Mouse (Mus musculus) limb, embryonic 15.5 days (tissue): ENCODE measurements around the gene Tmem161b. TPM values are rescaled to one million over a fixed set of nuclear protein-coding genes. Genes with fewer than 3 reads are reported as not detected.
"Not testable (repeated sequence)": the region's sequence is repeated elsewhere in the genome, so short reads cannot be mapped to it uniquely, and the experiment has no call there.

Experiments used
- ATAC-seq: fragments of 200-750 bp; cut with Nextera tagmentation; 2 replicates; pipeline ENCODE4 v1.8.0; 2017; ENCODE audit warnings: low read depth, moderate TSS enrichment; ENCODE audit not compliant: insufficient number of reproducible peaks, low FRiP score, low TSS enrichment
- H3K27ac ChIP-seq: fragments of 300-500 bp; sonication (generic); 2 replicates; pipeline ENCODE4 v1.5.1; 2015; ENCODE audit warnings: moderate library complexity, mild to moderate bottlenecking, inconsistent platforms
- H3K27me3 ChIP-seq: fragments of 300-500 bp; sonication (generic); 2 replicates; pipeline ENCODE4 v1.6.1; 2015; ENCODE audit warnings: inconsistent platforms
- H3K36me3 ChIP-seq: fragments of 300-500 bp; sonication (generic); 2 replicates; pipeline ENCODE4 v1.6.1; 2015; ENCODE audit warnings: inconsistent platforms
- H3K4me1 ChIP-seq: fragments of 300-500 bp; sonication (generic); 2 replicates; pipeline ENCODE4 v1.6.1; 2015; ENCODE audit warnings: inconsistent platforms
- H3K4me2 ChIP-seq: fragments of 300-500 bp; sonication (generic); 2 replicates; pipeline ENCODE4 v1.6.1; 2015; ENCODE audit warnings: mild to moderate bottlenecking, inconsistent platforms
- H3K4me3 ChIP-seq: fragments of 300-500 bp; sonication (generic); 2 replicates; pipeline ENCODE4 v1.5.1; 2015; ENCODE audit warnings: mild to moderate bottlenecking, inconsistent platforms
- H3K9ac ChIP-seq: fragments of 300-500 bp; sonication (generic); 2 replicates; pipeline ENCODE4 v1.6.1; 2015; ENCODE audit warnings: inconsistent platforms
- H3K9me3 ChIP-seq: fragments of 300-500 bp; sonication (generic); 2 replicates; pipeline ENCODE4 v1.6.1; 2016; ENCODE audit warnings: inconsistent platforms
- WGBS: fragments of 180-500 bp; shearing (Covaris S2); methylation state at CpG from one replicate; pipeline ENCODE4 v1.1.7; 2015; 5-methylcytosine and 5-hydroxymethylcytosine counted together
- polyA plus RNA-seq: library from polyadenylated mRNA; unstranded; fragments of >200 nt; fragmentation: Nextera tagmentation; extraction: Ambion mirVana; gene quantifications from 2 replicates; pipeline ENCODE4 v1.2.1, GENCODE M21; 2015

Tmem161b gene
- 11.9 TPM in 2 replicates for polyA plus RNA-seq

GRCm38 (mm10) chr13:84221820-84222681 is at the start of gene Tmem161b:
TSS of gene Tmem161b (plus strand) at chr13:84222296.
- ATAC-seq: peak; percentile 97
- under 1% methylated on average over 48 of the region's 52 CpGs for WGBS
- H3K9ac ChIP-seq: peak within 1 kb of the TSS; percentile 71

GRCm38 (mm10) chr13:84185835-84186234 is 36.3 kb upstream of the Tmem161b start:
- H3K9me3 ChIP-seq: not testable (repeated sequence)

More at GRCm38 (mm10) chr13:84221820-84222681, at the start of gene Tmem161b:
- Histone ChIP-seq H3K27me3 (no peaks in the 10 kb centered on the region), H3K27ac (peak within 1 kb of the TSS; percentile 82), H3K9me3 (no peaks in the 10 kb centered on the region), H3K4me2 (peak within 1 kb of the TSS; percentile 80), H3K4me3 (peak within 1 kb of the TSS; percentile 76), H3K4me1 (0 out of 2 replicates have a peak, but pooled peaks cover 6% of the 10 kb centered on the region), H3K36me3 (no peaks in the 10 kb centered on the region)

GRCm38 (mm10) chr13:84192723-84193122 is 29.4 kb upstream of the Tmem161b start:
- no peak overlapping the region for H3K4me3 ChIP-seq
- no peaks in the 10 kb centered on the region for H3K9me3 ChIP-seq
- H3K27me3 ChIP-seq: no peaks in the 10 kb centered on the region
- H3K36me3 ChIP-seq: no peaks in the 10 kb centered on the region
- H3K27ac ChIP-seq: no peak overlapping the region
- WGBS: 68% methylated on average over 3 of the region's 3 CpGs
- no peak for ATAC-seq
- no peak overlapping the region for H3K9ac ChIP-seq
- no peak overlapping the region for H3K4me2 ChIP-seq
- H3K4me1 ChIP-seq: no peaks in the 10 kb centered on the region

More at GRCm38 (mm10) chr13:84185835-84186234, 36.3 kb upstream of the Tmem161b start:
- H3K4me3 ChIP-seq, H3K4me1 ChIP-seq, H3K36me3 ChIP-seq, H3K27me3 ChIP-seq, ATAC-seq, H3K27ac ChIP-seq, H3K4me2 ChIP-seq, H3K9ac ChIP-seq: not testable (repeated sequence)

- H3K27ac ChIP-seq: peak overlapping the region; percentile 82; the same call in 1 of the 2 replicates
- H3K9ac ChIP-seq: peak overlapping the region; percentile 71
- no peaks in the 10 kb centered on the region for H3K9me3 ChIP-seq
- no peaks in the 10 kb centered on the region for H3K27me3 ChIP-seq
- H3K36me3 ChIP-seq: no peaks in the 10 kb centered on the region
- peak overlapping the region; percentile 76 for H3K4me3 ChIP-seq
- H3K4me2 ChIP-seq: peak overlapping the region; percentile 80
- 0 out of 2 replicates have a peak, but pooled peaks cover 6% of the 10 kb centered on the region for H3K4me1 ChIP-seq
- no peak for ATAC-seq
- WGBS: 2% methylated on average over 10 of the region's 10 CpGs
Observed at GRCm38 (mm10) chr13:84222682-84222992, 541 bp downstream of the Tmem161b start.

- Histone ChIP-seq H3K9me3 (no peaks in the 10 kb centered on the region), H3K9ac (peak overlapping the region; percentile 71), H3K4me3 (peak overlapping the region; percentile 76), H3K4me2 (peak overlapping the region; percentile 80), H3K4me1 (0 out of 2 replicates have a peak, but pooled peaks cover 6% of the 10 kb centered on the region), H3K27ac (no peak overlapping the region), H3K27me3 (no peaks in the 10 kb centered on the region), H3K36me3 (no peaks in the 10 kb centered on the region)
- 51% methylated on average over 5 of the region's 5 CpGs for WGBS
- no peak for ATAC-seq
Observed at GRCm38 (mm10) chr13:84223018-84223417, 922 bp downstream of the Tmem161b start.

GRCm38 (mm10) chr13:84234019-84234418 is 11.9 kb downstream of the Tmem161b start:
- no peaks in the 10 kb centered on the region for H3K4me1 ChIP-seq
- no peak overlapping the region for H3K4me2 ChIP-seq
- H3K27ac ChIP-seq: no peak overlapping the region
- ATAC-seq: no peak
- no peaks in the 10 kb centered on the region for H3K27me3 ChIP-seq
- H3K9ac ChIP-seq: no peak overlapping the region
- H3K36me3 ChIP-seq: peaks cover 13% of the 10 kb centered on the region
- H3K9me3 ChIP-seq: peaks cover 6% of the 10 kb centered on the region
- 83% methylated on average over 2 of the region's 2 CpGs for WGBS
- H3K4me3 ChIP-seq: no peak overlapping the region

GRCm38 (mm10) chr13:84236768-84237167 is 14.7 kb downstream of the Tmem161b start:
- Histone ChIP-seq H3K9me3 (peaks cover 6% of the 10 kb centered on the region), H3K9ac (no peak overlapping the region), H3K4me3 (no peak overlapping the region), H3K27me3 (no peaks in the 10 kb centered on the region), H3K4me1 (no peaks in the 10 kb centered on the region), H3K36me3 (peaks cover 13% of the 10 kb centered on the region), H3K27ac (no peak overlapping the region), H3K4me2 (no peak overlapping the region)
- no peak for ATAC-seq
- WGBS: 97% methylated on average over 7 of the region's 7 CpGs

GRCm38 (mm10) chr13:84238184-84238583 is 16.1 kb downstream of the Tmem161b start:
- Histone ChIP-seq H3K9ac (no peak overlapping the region), H3K4me2 (no peak overlapping the region), H3K36me3 (peaks cover 13% of the 10 kb centered on the region), H3K4me3 (no peak overlapping the region), H3K27ac (no peak overlapping the region), H3K9me3 (peaks cover 6% of the 10 kb centered on the region), H3K27me3 (no peaks in the 10 kb centered on the region), H3K4me1 (no peaks in the 10 kb centered on the region)
- ATAC-seq: no peak

- Histone ChIP-seq H3K27me3 (no peaks in the 10 kb centered on the region), H3K4me2 (no peak overlapping the region), H3K27ac (no peak overlapping the region), H3K4me3 (no peak overlapping the region), H3K36me3 (no peaks in the 10 kb centered on the region), H3K9me3 (no peaks in the 10 kb centered on the region), H3K9ac (no peak overlapping the region), H3K4me1 (no peaks in the 10 kb centered on the region)
- WGBS: 75% methylated on average over 3 of the region's 3 CpGs
- ATAC-seq: no peak
Observed at GRCm38 (mm10) chr13:84248065-84248464, 26.0 kb downstream of the Tmem161b start.

- Histone ChIP-seq H3K4me3 (no peak overlapping the region), H3K9me3 (no peaks in the 10 kb centered on the region), H3K36me3 (no peaks in the 10 kb centered on the region), H3K4me2 (no peak overlapping the region), H3K9ac (no peak overlapping the region), H3K4me1 (no peaks in the 10 kb centered on the region), H3K27me3 (no peaks in the 10 kb centered on the region), H3K27ac (no peak overlapping the region)
- WGBS: 73% methylated on average over 5 of the region's 5 CpGs
- no peak for ATAC-seq
Observed at GRCm38 (mm10) chr13:84251295-84251694, 29.2 kb downstream of the Tmem161b start.

GRCm38 (mm10) chr13:84255047-84255446 is 33.0 kb downstream of the Tmem161b start:
- 85% methylated on average over 1 of the region's 1 CpGs for WGBS
- Histone ChIP-seq H3K4me1 (no peaks in the 10 kb centered on the region), H3K4me3 (no peak overlapping the region), H3K27ac (no peak overlapping the region), H3K9me3 (no peaks in the 10 kb centered on the region), H3K9ac (no peak overlapping the region), H3K27me3 (no peaks in the 10 kb centered on the region), H3K4me2 (no peak overlapping the region), H3K36me3 (peaks cover 4% of the 10 kb centered on the region; the same call in 1 of the 2 replicates)
- no peak for ATAC-seq

GRCm38 (mm10) chr13:84264418-84264817 is 42.3 kb downstream of the Tmem161b start:
- ATAC-seq, H3K27ac ChIP-seq, H3K4me3 ChIP-seq, H3K4me1 ChIP-seq, H3K9ac ChIP-seq, H3K9me3 ChIP-seq, H3K4me2 ChIP-seq, H3K27me3 ChIP-seq: not testable (repeated sequence)
- WGBS: 87% methylated on average over 1 of the region's 1 CpGs
- H3K36me3 ChIP-seq: peaks cover 15% of the 10 kb centered on the region; the same call in 1 of the 2 replicates
